Mouse (Mus musculus) lung, adult 2 months (tissue): ENCODE data around the gene Usp22.

Source experiments
- CTCF ChIP-seq: fragments of 200-500 bp; IDR thresholded peaks from 2 replicates; pipeline ENCODE4 v1.5.1; 2011; ENCODE audit warnings: mild to moderate bottlenecking, low read length, control low read depth; ENCODE audit not compliant: insufficient read depth
- POLR2A ChIP-seq: fragments of 200-500 bp; IDR thresholded peaks from 2 replicates; pipeline ENCODE4 v1.6.1; 2011; ENCODE audit warnings: low read depth, mild to moderate bottlenecking, control low read depth, low read length, borderline replicate concordance; ENCODE audit errors: extremely low read depth

DNA sequence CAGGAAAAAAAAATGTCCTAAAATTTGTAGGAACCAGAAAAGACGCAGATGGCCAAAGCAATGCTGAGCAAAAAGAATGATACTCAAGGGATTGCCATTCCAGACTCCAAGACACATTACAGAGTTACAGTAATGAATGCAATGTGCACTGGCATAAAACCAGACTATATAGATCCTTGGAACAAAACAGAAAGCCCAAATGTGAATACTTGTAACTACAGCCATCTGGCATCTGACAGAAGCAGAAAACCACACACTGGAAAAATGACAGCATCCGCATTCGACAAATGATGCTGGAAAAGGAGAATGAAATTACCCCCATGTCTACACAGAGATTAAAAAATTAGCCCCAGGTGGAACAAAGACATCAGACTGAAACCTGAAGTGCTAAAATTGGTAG is 5.5 kb upstream of the Usp22 start:
- TF ChIP-seq CTCF = no peak
- TF ChIP-seq POLR2A = no peak
